8 mouse cellular contexts compared by ENCODE assay signal in genomic region chr4:59549175-59549976, GRCm38 (mm10). TPM values are rescaled to one million over a fixed set of nuclear protein-coding genes. Genes with fewer than 3 reads are reported as not detected.
DNase-seq lines count a peak whose midpoint lies in the region; ATAC-seq and TF ChIP-seq lines count a peak whose summit lies in the region.

Gene Ptbp3, minus strand, starts transcription at chr4:59549364.

- no peaks in the 10 kb centered on the region for H3K36me3 ChIP-seq in hindbrain, embryonic 10.5 days
- H3K36me3 ChIP-seq in lung, postnatal 0 days (ENCODE audit: insufficient read depth, low read length), result no peaks in the 10 kb centered on the region

- peaks cover 4% of the 10 kb centered on the region; the same call in 1 of the 2 replicates for H3K27me3 ChIP-seq in hindbrain, embryonic 10.5 days (ENCODE audit: insufficient read depth, poor library complexity, severe bottlenecking)
- H3K27me3 ChIP-seq in lung, postnatal 0 days (replicated peaks; ENCODE audit: insufficient read depth, low read length), result no peaks in the 10 kb centered on the region

- TF ChIP-seq EP300 in lung, postnatal 0 days (IDR thresholded peaks at IDR 0.05), result no peak

- peak within 1 kb of the TSS; percentile 86 for H3K4me3 ChIP-seq in hindbrain, embryonic 10.5 days
- H3K4me3 ChIP-seq in lung, postnatal 0 days (ENCODE audit: low read depth, low read length), result peak within 1 kb of the TSS; percentile 96

- peak; percentile 93 for DNase-seq in MN1 (ENCODE audit: low spot score)
- peak; percentile 87 for DNase-seq in cerebellum, adult 9-10 months
- peak; percentile 96 for DNase-seq in hindbrain, embryonic 10.5 days (ENCODE audit: low spot score)
- DNase-seq in layer of hippocampus, adult 9-11 months, result peak; percentile 87
- DNase-seq in lung, postnatal 0 days (ENCODE audit: low spot score), result peak; percentile 97
- peak; percentile 94 for DNase-seq in ovary, postnatal 14 days (ENCODE audit: low spot score)
- DNase-seq in thymus, postnatal 14 days, result peak; percentile 97

- peak within 1 kb of the TSS; percentile 94 for H3K27ac ChIP-seq in hindbrain, embryonic 10.5 days
- H3K27ac ChIP-seq in lung, postnatal 0 days (ENCODE audit: low read length), result peak within 1 kb of the TSS; percentile 99

- no peak for TF ChIP-seq CTCF in lung, postnatal 0 days (IDR thresholded peaks at IDR 0.05)

- peak within 1 kb of the TSS; percentile 98 for H3K9ac ChIP-seq in lung, postnatal 0 days (replicated peaks; ENCODE audit: low read depth)

- H3K4me1 ChIP-seq in hindbrain, embryonic 10.5 days (replicated peaks), result peaks cover 34% of the 10 kb centered on the region; the same call in 1 of the 2 replicates
- H3K4me1 ChIP-seq in lung, postnatal 0 days (ENCODE audit: insufficient read depth, low read depth, low read length), result no peaks in the 10 kb centered on the region

- peak; percentile 70 for ATAC-seq in frontal cortex, adult (ENCODE audit: low TSS enrichment)
- peak; percentile 95 for ATAC-seq in lung, postnatal 0 days

- H3K9me3 ChIP-seq in hindbrain, embryonic 10.5 days, result no peaks in the 10 kb centered on the region
- H3K9me3 ChIP-seq in lung, postnatal 0 days (ENCODE audit: low read length), result no peaks in the 10 kb centered on the region

- peak within 1 kb of the TSS; percentile 87 for H3K4me2 ChIP-seq in lung, postnatal 0 days (replicated peaks; ENCODE audit: low read depth, low read length)

- under 1% methylated on average over 82 of the region's 83 CpGs for WGBS in hindbrain, embryonic 10.5 days
- under 1% methylated on average over 47 of the region's 83 CpGs for WGBS in lung, postnatal 0 days

RNA-seq across cellular contexts. Expression of gene Ptbp3, which starts in this region (rescaled TPM):
- polyA plus RNA-seq in hindbrain, embryonic 10.5 days (2016; fragmentation: Nextera tagmentation; extraction: Ambion mirVana), result 23.2 and 31.9 TPM in 2 replicates
- polyA plus RNA-seq in lung, postnatal 0 days (2015; fragmentation: Nextera tagmentation; extraction: Ambion mirVana), result 38.2 and 42.0 TPM in 2 replicates

Comparison
In these comparisons a context has a peak if more than half of its experiments do, and no peak if none do; other contexts are left out.
1. Peak in every context shown above with its lines: DNase-seq, ATAC-seq, H3K4me3 ChIP-seq and H3K27ac ChIP-seq.